Mouse (Mus musculus) gastrocnemius, adult 8-10 months (tissue): Measurements from ENCODE around the gene Slc32a1. TPM values are rescaled to one million over a fixed set of nuclear protein-coding genes. Genes with fewer than 3 reads are reported as not detected.

ENCODE experiments used
- DNase-seq, 2 experiments: peaks; one replicate each; pipeline ENCODE4 v3.0.0; 2022; ENCODE audit warnings: low spot score in 2 of 2
- total RNA-seq, 4 experiments: library from RNA; stranded (reverse); gene quantifications; 2 replicates each; pipeline ENCODE4 v1.2.4; 2022

Gene Slc32a1
- not detected for total RNA-seq

DNA sequence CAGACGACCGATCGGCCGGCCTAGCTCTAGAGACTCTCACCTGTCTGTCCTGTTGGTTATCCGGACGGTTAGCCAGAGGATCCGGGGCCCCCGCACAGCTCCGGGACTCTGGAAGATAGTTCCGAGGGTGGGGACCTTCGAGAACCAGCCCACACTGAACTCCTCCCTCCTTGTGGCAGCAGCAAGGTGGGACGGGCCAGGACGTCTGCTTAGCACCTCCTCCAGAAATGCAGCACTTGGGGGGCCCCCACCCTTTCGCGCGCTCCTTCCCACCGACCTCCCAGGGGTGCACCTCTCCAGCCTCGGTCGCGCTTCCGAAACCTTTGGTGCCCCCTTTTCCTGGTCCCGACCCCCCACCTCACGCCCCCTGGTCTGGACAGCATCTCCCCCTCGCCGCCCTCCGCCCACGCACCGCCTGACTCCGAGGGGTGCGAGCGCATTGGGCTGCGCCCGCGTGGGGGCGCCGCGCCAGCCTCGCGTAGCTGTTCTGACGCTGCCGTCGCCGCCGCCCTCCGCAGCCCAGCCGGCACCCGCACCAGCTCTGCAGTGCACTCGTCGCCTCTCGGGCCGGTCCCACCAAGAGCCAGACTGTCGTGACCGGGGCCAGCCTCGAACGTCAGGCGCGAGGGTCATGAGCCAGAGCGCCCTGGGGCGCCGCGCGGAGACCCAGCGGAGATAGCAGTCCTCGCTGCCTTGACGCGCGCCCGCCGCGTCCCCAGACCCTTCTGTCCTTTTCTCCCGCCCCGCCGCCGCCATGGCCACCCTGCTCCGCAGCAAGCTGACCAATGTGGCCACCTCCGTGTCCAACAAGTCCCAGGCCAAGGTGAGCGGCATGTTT is at the start of gene Slc32a1:
Slc32a1 (plus strand) TSS at position 280 of the 838 bp plus-strand sequence.
- no peak for DNase-seq

GRCm38 (mm10) chr2:158560801-158561200 is 49.8 kb upstream of the Slc32a1 start:
- DNase-seq, result no peak

DNA sequence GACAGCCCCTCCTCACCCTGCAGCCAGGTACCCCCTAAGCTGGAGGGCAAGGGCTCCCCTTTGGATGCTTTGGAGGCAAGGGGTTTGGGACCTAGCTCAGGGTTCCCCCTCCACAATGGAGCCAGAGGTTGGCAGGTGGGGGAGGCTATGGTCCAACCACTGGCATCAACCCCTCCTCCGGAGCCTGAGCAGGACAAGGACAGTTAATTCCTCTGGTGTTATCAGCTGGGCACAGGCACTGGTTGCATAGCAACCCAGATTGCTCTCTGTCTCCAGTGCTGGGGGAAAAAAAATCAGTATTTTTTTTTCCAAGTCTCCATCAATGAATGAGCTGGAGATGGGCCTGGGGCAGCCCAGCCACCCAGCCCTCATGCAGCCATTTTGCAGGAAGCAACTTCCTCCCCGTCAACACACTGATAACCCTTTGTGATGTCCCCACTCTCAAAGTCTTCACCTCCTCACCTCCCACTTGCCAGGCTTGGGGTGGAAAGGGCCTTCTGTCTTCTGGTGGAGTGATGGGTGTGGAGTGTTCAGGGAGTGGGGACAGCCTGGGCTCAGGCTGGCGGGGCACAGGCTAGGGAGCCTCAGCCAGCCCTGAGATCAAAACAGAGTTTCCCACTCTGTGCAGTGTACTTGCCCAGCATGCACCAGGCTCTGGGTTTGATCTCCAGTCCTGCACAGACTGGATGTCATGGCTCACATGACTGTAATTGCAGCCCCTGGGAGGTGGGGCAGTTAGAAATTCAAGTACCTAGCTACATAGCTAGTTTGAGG is 49.0 kb upstream of the Slc32a1 start:
- no peak for DNase-seq

DNA sequence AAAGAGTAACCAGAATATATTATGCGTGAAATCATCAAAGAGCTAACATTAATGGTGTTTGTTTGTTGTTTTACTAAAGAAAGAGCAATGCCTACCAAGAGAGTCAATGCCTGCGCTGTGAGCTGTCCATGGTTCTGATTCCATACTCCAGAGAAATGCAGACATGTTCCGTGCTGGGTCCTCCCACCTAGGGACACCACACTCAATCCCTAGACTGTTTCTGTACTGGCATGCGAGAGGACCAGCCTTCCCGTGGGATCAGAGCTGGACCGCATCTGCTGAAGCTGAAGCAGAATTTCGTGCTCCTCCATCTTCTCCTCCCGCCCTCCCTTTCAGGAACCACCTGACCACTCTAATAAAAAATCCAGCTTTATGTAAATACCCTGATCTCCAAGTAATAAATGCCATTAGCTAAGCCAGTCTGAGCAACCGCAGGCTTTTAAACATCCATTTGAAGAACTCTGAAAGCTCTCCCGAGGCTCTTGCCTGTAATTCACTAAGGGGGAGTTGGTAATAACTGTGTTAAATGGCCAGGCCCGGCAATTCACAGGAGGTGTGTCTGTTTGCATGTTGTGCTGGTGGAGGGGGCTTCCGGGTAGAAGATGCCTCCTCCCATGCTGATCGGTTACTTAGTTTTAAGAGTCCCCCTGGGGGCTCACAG is 40.0 kb upstream of the Slc32a1 start:
- no peak for DNase-seq

GRCm38 (mm10) chr2:158579979-158580378 is 30.6 kb upstream of the Slc32a1 start:
- no peak for DNase-seq

- no peak for DNase-seq
Measured at GRCm38 (mm10) chr2:158584621-158585358, 25.8 kb upstream of the Slc32a1 start.

- no peak for DNase-seq
Measured at GRCm38 (mm10) chr2:158588524-158589271, 21.9 kb upstream of the Slc32a1 start.

GRCm38 (mm10) chr2:158590495-158590894 is 20.1 kb upstream of the Slc32a1 start:
- no peak for DNase-seq

GRCm38 (mm10) chr2:158591286-158591685 is 19.3 kb upstream of the Slc32a1 start:
- DNase-seq, result no peak

DNA sequence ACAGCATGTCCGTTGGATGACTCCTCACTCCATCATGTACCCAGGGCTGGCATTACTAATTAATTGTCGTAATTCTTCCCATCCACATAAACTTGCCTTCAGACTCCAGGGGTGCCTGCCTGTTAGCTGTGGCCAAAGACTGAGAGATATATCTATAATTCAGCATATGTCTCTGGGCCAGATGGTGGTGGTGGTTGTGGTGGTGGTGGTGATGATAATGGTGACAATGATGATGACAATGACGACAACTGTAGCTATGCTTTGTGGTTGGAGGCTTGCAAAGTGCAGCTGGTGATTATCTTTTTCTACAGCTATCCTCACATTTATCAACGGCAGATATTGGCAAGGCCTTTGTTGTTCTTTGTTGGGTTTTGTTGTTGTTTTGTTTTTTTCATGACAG is 17.2 kb upstream of the Slc32a1 start:
- DNase-seq, result no peak

GRCm38 (mm10) chr2:158595103-158595502 is 15.5 kb upstream of the Slc32a1 start:
- no peak for DNase-seq

GRCm38 (mm10) chr2:158595577-158595976 is 15.0 kb upstream of the Slc32a1 start:
- no peak for DNase-seq

DNA sequence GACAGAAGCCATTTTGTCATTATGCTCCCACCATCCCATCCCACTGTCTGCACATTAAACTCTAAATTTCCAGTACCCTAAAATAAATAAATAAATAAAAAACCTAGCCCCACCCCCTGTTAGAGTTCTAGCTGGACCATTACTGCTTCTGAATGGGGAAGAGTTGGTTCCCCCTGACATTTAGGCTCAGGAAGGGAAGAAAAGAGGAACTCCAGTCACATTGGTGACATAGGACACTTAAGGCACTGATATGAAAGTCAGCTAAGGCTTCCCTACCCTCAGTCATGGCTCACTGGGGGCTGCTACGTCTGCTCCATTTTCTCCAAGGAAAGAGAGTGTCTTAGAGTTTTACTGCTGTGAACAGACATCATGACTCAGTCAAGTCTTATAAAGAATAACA is 13.8 kb upstream of the Slc32a1 start:
- DNase-seq, result no peak

- no peak for DNase-seq
Measured at GRCm38 (mm10) chr2:158600517-158600916, 10.1 kb upstream of the Slc32a1 start.

DNA sequence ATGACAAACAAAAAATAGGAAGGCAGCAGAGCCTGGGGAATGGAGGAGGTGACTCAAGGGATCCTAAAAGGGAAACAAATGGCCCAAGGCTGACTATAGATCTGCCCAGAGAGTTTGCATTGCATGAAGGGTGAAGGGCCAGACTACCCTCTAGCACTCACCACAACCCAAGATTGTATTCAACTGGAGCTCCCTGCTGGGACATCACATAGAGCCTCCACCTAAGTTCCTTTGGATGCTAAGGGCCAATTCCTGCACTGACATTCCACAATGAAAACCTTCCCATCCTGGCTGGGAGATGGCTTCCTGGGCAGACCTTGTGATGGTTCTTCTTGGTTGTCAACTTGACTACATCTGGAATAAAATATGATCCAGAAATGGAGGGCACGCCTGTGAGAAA is 9.2 kb upstream of the Slc32a1 start:
- no peak for DNase-seq

GRCm38 (mm10) chr2:158602663-158603062 is 7.9 kb upstream of the Slc32a1 start:
- no peak for DNase-seq

GRCm38 (mm10) chr2:158606511-158606964 is 4.0 kb upstream of the Slc32a1 start:
- DNase-seq, result no peak

DNA sequence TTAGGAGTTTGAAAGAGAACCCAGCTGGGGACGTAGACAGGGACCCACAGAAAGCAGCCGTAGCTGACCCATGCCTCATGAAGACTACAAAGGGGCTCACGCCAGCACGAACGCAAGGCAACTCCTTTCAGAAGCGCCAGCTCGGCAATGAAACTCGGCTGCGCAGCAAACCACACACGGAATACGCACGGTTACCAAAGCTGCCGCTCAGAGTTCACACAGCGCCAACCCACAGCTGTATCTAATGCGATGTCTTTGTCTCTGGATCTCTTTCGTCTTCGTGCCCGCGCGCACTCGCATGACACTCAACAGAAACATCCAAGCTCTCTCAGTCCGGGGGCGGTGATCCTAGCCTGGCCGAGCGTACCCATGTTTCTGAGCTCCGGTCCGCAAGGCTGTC is 886 bp upstream of the Slc32a1 start:
- no peak for DNase-seq

GRCm38 (mm10) chr2:158611326-158611719 is 756 bp downstream of the Slc32a1 start:
- no peak for DNase-seq
